Mouse (Mus musculus): ENCODE results near the gene Naa60.
A peak's percentile ranks its signal among the peaks of the same experiment; 100 is the strongest.

The Naa60 gene

DNA sequence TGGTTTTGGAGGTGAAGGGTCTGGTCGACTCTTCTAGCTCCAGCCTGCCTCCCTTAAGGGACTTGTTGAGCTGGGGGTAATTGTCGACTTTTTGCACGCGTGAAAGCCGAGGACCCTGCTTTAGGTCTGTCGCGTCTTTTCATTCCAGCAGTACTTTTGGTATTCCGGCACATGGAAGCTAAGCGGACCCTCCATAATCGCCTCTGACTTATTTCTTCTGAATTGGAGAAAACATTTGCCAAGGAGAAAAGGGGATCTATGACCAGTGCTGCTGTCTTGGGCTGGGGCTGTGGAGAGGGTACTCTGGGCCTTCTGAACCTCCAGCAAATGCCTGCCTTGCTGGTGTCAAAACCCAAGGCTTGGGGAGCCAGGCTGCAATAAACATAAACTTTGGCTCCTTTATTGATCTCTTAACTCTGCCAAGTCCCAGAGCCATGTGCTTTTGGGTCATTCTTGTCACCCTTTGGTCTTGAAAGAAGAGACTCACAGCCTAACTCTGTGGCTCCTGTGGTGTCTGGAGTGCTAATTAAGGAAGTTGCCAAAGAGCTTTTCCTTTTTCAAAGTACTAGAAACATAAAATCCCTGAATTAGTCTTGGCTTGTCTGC lies 13.0 kb downstream of the Naa60 start:
- DNase-seq (ENCODE audit: low read depth, low spot score), result no peak

DNA sequence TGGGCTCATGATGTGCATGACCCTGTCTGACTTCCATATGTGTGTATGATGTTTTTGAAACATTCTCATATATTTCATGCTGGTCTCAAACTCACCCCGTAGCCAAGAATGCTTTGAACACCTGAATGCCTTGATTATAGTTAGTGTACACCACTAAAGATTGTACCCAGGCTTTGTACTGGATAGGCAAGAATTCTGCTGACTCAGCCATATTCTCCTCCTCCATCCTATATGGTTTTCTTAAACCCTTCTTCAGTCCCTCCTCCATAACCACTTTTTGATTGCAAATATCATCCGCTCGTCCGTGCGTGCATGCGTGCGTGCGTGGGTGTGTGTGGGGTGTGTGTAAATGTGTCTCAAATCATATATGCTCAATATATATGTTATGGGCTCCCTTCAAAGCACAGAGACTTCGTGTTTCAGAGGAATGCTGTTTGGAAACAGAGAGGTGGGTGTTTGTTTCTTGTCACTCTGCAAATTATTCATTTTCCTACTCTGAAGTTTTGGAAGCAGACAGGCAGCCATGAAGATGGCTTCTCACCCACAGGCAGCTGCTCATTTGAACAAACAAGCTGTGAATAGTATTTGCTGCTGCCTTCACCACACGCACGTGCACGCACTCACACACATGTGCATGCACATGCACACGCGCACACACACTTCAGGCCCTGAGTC lies 19.6 kb downstream of the Naa60 start:
- no peak for DNase-seq (ENCODE audit: low read depth, low spot score)

DNA sequence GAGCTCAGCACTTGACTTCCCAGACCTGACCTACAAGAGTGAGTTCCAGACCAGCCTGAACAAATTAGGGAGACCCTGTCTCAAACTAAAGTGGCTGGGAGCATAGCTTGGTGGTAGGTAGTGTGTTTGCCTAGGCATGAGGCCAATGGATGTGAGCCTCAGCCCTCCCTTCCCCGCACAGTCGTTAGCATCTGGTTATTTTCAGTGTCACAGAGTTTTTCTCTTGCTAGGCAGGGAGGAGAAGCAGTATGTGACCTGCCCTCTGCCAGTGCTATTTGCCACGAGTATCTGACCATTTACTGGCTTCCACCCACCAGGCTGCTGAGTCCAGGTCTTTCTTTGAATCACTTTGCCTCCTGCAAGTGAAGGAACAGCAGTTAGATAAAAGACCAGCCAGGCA lies 21.6 kb downstream of the Naa60 start:
- no peak for DNase-seq (ENCODE audit: low read depth, low spot score)

DNA sequence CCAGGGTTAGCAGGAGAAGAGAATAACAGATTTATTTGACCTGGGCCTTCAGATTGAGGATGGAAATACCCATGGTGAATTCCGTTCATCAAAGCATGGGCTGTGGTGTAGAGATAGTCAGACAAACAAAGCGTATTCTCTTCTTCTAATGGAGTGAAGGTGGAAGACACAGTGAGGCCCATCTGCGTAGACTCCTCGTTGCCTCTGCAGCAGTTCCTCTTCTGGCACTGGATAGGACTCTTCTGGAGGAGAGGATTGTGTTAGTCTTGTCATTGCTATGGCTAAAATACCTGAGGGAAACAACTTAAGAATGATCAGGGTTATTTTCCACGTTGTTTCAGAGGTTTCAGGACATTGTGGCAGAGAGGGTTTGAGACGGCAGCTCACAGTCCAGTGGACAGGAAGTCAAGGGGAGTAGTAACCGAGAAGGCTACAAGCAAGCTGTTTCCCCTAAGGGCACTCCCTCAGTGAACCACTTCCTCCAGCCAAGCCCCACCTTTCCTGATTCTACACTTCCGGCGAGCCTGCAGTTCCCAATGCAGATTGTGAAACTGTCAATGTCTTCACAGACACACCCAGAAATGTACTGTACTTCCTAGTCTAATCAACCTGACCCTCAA lies 23.1 kb downstream of the Naa60 start:
- no peak for DNase-seq (ENCODE audit: low read depth, low spot score)

DNA sequence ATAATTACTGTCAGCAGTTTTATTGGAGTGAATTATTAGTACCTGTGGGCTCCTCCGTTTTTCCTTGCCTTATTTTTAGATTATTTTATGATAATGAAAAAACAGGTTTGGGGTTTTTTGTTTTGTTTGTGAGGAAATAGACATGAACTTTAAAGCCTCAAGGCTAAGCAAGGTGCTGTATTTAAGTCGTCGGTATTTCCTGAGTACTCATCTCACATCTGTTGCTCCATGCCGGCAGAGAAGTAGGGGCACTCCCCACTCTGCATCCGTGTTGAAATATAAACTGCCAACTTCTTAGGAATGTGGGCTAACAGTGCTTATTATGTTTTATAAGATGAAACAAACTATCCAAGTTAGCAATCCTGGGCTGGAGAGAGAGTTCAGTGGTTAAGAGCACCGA lies 23.9 kb downstream of the Naa60 start:
- DNase-seq (ENCODE audit: low read depth, low spot score), result no peak

DNA sequence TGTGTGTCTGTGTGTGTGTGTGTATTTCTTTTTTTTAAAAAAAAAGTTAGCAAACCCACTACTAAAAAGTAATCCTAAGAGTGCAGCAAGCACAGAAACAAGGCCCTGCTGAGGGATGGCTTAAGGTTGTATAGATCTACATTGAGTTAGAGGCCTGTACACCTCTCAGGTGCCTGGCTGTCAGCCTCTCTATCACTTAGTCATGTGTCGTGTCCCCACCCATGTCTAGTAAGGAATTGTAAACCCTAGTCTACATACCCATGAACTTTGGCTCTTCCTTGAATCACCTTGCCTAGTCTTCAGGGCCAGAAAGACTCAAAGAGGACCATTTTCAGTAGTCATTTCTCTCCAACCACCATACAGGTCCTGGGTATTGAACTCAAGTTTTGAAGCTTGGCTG lies 24.4 kb downstream of the Naa60 start:
- no peak for DNase-seq (ENCODE audit: low read depth, low spot score)

DNA sequence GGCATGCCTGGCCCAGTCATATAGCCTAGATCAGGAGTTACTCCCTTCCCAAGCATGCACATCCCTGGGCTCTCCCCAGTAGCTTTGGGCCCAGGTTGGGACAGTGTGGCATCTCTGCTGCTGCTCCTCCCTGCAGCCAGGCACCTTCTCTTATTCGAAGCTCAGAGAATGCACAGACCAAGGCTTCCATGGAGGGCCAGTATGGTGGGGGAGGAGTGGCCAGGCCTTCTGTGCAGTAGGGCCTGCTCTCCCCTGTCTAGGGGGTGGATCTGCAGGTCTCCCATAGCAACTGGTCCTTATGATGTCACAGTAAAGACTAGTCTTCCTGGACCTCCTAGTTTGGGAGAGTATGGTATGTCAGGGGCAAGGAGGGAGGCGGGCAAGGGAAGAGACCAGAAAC lies 35.3 kb downstream of the Naa60 start:
- no peak for DNase-seq (ENCODE audit: low read depth, low spot score)

DNA sequence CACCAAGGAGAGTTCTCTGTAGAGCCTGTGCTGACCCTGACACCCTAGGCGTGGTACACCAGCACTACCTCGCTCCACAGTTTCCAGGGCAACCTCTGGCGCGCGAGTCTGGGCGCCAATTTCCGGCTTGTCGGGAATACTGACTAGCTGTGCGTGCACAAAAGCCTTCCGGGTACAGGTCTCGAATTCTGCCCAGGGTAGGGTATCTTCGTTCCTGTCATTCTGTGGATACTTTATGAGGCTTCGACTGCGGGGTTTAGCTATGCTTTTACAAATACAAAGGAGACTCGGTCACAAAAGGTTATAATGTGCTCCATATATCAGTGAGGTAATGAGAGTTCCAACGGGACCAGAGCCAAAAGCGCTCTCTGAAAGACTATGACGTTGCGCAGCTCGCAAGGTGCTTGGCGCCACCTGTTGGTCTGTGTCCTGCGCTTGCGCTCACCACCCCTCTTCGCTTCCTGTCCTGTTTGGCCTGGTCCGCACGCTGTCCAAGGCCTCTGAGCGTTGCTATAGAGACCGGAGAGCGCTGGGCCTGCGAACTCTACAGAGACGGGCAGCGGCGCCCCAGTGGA lies 36.4 kb downstream of the Naa60 start, which contains the start of the genes 1700037C18Rik and Cluap1:
TSS of gene 1700037C18Rik (minus strand) at position 153 of the 575 bp plus-strand sequence.
TSS of gene Cluap1 (plus strand) at position 265 of the 575 bp plus-strand sequence.
- peak; percentile 90 for DNase-seq (ENCODE audit: low read depth, low spot score)

DNA sequence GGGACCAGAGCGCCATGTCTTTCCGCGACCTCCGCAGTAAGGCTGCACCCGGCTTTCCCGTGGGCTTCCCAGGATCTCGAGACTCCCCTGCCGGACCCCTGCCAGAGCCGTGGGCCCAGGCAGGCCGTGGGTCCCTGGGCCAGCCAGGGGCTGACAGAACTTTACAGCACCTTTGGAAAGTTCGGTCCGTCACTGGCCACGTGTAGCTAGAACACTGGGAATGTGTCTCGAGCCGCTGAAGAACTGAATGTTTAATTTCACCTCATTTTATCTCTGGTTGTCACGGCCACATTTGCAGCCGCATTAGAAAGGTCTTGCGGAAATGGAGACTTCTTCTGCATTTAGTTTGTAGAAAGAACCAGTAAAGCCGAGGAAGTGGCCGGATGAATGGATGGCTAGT lies 36.9 kb downstream of the Naa60 start:
- no peak for DNase-seq (ENCODE audit: low read depth, low spot score)

DNA sequence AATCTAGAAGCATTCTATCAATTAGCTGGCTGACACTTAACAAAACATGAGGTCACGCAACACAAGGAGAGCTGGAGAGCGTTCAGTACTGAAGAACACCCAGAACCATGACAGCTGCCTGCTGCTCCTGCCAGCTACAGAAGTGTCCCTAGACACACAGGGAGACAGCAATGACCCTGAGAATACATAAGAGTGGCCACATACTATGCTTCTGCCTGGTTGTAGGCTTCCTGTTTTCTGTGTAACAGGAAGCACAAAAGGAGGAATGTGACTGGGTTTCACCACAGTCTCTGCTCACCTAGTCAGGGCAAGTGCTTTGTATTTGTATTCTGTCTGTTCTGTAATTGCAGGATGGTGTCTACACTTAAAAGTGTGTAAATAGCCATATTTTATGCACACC lies 48.6 kb downstream of the Naa60 start:
- no peak for DNase-seq (ENCODE audit: low read depth, low spot score)

DNA sequence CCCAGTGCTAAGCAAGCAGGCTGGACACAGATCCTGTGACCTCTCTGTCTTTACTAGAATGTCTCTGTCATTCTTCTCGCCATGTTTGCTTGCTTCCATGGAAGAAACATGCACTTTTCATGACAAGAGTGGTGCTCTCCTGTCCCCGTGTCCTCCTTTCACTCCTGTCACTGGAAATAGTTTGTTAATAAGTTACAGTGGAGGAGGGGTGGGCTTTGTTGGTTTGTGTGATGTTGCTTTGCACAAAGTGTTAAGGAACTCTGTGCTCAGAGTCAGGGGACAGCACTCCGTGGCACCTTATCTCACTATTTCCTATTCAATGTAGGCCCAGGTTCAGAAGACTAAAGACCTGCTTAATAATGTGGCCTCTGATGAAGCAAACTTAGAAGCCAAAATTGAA lies 51.3 kb downstream of the Naa60 start:
- no peak for DNase-seq (ENCODE audit: low read depth, low spot score)

DNA sequence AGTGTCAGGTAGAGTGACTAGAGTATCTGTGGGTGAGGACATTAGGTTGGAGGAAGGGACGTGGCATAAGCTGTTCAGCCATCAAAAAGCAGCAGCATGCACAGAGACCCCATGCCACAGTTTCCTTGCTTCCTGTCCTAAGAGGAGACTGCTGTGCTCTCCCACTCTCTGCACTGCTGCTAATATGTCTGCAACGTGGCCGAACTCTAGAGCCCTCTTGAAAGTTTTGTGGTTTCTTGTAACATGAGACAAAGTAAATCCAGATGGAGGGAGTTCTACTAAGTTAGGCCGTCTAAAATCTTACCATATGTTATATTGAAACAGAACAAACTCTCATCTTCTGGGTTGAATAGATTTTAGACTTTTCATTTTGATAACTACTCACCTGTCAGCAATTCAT lies 51.8 kb downstream of the Naa60 start:
- DNase-seq (ENCODE audit: low read depth, low spot score), result no peak

DNA sequence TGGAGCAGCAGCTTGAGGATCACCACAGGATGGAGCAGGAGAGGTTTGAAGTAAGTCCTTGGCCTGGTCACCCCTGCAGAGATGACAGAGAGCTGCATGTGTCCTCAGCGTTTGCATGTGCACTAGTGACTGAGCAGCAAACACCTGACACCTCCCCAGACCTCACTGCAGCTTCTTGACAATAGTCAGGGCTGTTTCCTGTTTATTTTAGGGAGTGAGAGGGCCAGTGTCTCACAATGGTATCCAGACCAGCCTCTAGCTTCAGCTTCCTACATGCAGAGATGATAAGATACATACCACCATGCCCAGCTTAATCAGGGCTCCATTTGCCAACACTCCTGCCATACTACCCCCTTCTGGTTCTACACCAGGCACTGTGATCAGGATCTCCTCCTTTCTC lies 56.4 kb downstream of the Naa60 start:
- no peak for DNase-seq (ENCODE audit: low read depth, low spot score)

DNA sequence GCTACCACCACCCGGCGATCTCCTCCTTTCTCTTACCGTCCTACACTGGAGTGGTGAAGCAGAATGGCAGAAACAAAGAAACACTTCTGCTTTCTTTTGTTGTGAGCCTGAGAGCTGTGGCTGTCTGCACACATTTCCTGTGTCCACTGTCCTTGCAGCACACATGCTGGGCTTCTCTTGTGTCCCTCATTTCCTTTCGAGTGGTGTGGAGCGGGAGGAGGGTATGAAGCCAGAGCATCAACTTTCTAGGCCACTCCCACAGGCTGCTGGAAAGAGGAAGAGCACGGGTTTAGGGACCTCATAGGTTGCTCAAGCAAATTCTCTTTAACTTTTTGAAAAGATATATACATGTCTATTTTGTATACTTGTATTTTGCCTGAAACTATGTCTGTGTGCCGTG lies 57.0 kb downstream of the Naa60 start:
- no peak for DNase-seq (ENCODE audit: low read depth, low spot score)

DNA sequence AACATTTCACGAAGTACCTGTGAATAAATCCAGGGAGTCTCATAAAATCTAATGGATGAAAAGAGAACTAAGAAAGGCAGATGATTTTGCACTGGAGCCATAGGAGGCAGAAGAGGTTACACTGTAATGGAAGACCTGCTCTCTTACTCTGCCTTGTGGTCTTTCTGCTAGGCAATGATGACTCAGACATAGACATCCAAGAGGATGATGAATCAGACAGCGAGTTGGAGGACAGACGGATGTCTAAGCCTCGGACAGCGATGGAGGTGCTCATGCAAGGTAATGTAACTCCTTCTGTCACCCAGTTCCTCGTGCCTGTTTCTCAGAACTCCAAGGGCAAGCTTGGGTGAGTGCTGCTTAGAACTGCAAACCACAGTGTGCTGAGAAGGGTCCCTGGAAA lies 61.4 kb downstream of the Naa60 start:
- no peak for DNase-seq (ENCODE audit: low read depth, low spot score)

DNA sequence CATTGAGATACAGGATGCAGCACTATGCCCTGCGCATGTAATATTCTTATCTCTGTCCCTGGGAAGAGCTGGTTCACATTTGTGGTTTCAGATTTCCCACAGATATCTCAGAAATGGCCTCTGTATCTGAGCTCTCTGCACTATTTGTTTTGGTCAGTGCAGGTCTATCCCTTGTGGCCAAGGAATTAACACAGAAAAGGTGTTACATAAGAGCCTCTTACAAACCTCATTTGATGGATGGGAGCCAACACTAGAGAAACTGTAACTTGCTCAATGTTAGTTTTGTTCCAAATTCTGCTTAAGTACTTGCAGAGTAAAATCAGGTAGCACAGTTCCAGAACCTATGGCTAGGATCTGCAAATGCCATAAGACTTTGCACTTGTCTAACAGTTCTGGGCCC lies 61.9 kb downstream of the Naa60 start:
- no peak for DNase-seq (ENCODE audit: low read depth, low spot score)

DNA sequence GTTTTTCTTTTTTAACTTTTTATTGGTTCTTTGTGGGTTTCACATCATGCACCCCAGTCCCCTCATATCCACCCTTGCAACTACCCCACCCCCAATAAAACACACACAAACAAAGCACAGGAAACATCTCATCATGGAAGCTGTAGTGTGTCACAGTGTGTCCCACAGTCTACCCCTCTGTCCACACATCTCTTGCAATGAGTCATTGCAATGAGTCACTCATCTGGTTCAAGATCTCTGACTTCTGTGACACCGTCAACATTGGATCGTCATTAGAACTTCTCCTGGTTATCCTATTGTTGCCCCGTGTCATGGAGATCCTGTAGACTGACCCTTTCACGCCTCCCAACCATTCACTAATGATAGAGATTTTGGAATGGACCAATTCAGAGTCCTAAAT lies 62.5 kb downstream of the Naa60 start:
- DNase-seq (ENCODE audit: low read depth, low spot score), result no peak

DNA sequence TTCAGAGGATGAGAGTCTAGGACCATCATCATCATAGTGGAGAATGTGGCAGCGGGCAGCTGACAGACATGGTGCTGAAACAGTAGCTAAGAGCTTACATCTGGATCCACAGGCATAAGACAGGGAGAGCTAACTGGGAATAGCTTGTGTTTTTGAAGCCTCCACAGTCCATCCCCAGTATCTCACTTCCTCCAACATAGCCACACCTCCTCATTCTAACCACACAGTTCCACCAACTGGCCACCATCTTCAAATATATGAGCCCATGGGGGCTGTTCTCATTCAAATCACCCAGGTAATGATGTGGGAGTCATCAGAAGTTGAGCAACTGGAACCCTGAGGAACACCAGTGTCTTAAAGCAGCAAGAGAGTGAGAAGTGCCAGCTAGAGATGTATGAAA lies 79.0 kb downstream of the Naa60 start:
- DNase-seq (ENCODE audit: low read depth, low spot score), result no peak
